Mouse (Mus musculus) frontal cortex, postnatal 36 days (tissue): Measurements from ENCODE around the gene Eif2ak2.

ENCODE experiments used
- DNase-seq, 2 experiments: peaks; one replicate each; pipeline ENCODE4 v3.0.0; 2022; ENCODE audit warnings: low spot score in 2 of 2

The Eif2ak2 gene

GRCm38 (mm10) chr17:78882401-78883112 lies at the start of gene Eif2ak2:
Gene Eif2ak2 (minus strand): TSS chr17:78882573.
- DNase-seq: peak; percentile 54 to 55

GRCm38 (mm10) chr17:78917696-78918095 lies 35.3 kb upstream of the Eif2ak2 start:
- DNase-seq: no peak

GRCm38 (mm10) chr17:78916899-78917298 lies 34.5 kb upstream of the Eif2ak2 start:
- no peak for DNase-seq

GRCm38 (mm10) chr17:78916369-78916813 lies 34.0 kb upstream of the Eif2ak2 start, which contains the start of gene Cebpzos:
Gene Cebpzos (plus strand): TSS chr17:78916500.
- DNase-seq: peak; percentile 89 to 90

- DNase-seq: no peak
Measured at GRCm38 (mm10) chr17:78915772-78916171, 33.4 kb upstream of the Eif2ak2 start.

- DNase-seq: no peak
Measured at GRCm38 (mm10) chr17:78913921-78914320, 31.5 kb upstream of the Eif2ak2 start.

GRCm38 (mm10) chr17:78912861-78913281 lies 30.5 kb upstream of the Eif2ak2 start:
- no peak for DNase-seq

GRCm38 (mm10) chr17:78909374-78909773 lies 27.0 kb upstream of the Eif2ak2 start:
- no peak for DNase-seq

- no peak for DNase-seq
Measured at GRCm38 (mm10) chr17:78906892-78907291, 24.5 kb upstream of the Eif2ak2 start, which contains the start of gene Sult6b1. Gene Sult6b1 (minus strand): TSS chr17:78906992.

GRCm38 (mm10) chr17:78903158-78903557 lies 20.8 kb upstream of the Eif2ak2 start:
- no peak for DNase-seq

- peak in 1 of 2 experiments; percentile 18 for DNase-seq
Measured at GRCm38 (mm10) chr17:78895394-78895793, 13.0 kb upstream of the Eif2ak2 start.

GRCm38 (mm10) chr17:78894991-78895390 lies 12.6 kb upstream of the Eif2ak2 start:
- DNase-seq: no peak

GRCm38 (mm10) chr17:78891020-78891419 lies 8.6 kb upstream of the Eif2ak2 start:
- no peak for DNase-seq

GRCm38 (mm10) chr17:78889184-78889583 lies 6.8 kb upstream of the Eif2ak2 start:
- DNase-seq: no peak

GRCm38 (mm10) chr17:78888554-78888953 lies 6.2 kb upstream of the Eif2ak2 start:
- no peak for DNase-seq

GRCm38 (mm10) chr17:78885286-78886065 lies 3.1 kb upstream of the Eif2ak2 start:
- no peak for DNase-seq

GRCm38 (mm10) chr17:78883291-78883690 lies 918 bp upstream of the Eif2ak2 start:
- no peak for DNase-seq

GRCm38 (mm10) chr17:78881878-78882304 lies 482 bp downstream of the Eif2ak2 start:
- no peak for DNase-seq

- no peak for DNase-seq
Measured at GRCm38 (mm10) chr17:78873886-78874285, 8.5 kb downstream of the Eif2ak2 start.

GRCm38 (mm10) chr17:78856243-78856642 lies 26.1 kb downstream of the Eif2ak2 start:
- DNase-seq: no peak

GRCm38 (mm10) chr17:78842271-78842928 lies 40.0 kb downstream of the Eif2ak2 start:
- DNase-seq: no peak

GRCm38 (mm10) chr17:78836056-78836455 lies 46.3 kb downstream of the Eif2ak2 start:
- no peak for DNase-seq
